Mouse (Mus musculus) layer of hippocampus, postnatal 14 days (tissue): ENCODE results near the gene 4930432K21Rik. TPM values are rescaled to one million over a fixed set of nuclear protein-coding genes. Genes with fewer than 3 reads are reported as not detected.

ENCODE experiments used
- DNase-seq, 2 experiments: peaks; one replicate each; pipeline ENCODE4 v3.0.0; 2021 to 2022; ENCODE audit warnings: low spot score in 2 of 2, mixed read lengths in 1 of 2
- total RNA-seq, 2 experiments: library from RNA; stranded (reverse); gene quantifications; 2 replicates each; pipeline ENCODE4 v1.2.3; 2021

The 4930432K21Rik gene
- total RNA-seq, 2 experiments from 2014 or later: 1.1 TPM

- DNase-seq: no peak
Measured at GRCm38 (mm10) chr8:84144636-84145245, 3.1 kb upstream of the 4930432K21Rik start.

GRCm38 (mm10) chr8:84147324-84147766 is 480 bp upstream of the 4930432K21Rik start:
- DNase-seq: no peak

DNA sequence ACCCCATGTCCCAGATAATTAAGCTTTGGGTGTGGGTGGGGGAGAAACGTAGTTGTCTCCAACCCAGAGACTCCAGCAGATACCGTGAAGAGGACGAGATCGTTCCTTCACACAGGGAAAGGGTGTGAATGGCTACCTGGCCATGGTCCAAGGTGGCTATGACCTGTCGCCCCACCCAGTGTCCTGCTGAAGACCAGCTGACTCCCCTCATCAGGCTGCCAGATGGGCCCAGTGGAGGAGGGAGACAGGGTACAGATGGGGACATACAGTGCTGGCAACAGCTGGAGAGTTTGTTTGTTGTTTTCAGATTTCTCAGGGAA is 666 bp downstream of the 4930432K21Rik start:
- no peak for DNase-seq

DNA sequence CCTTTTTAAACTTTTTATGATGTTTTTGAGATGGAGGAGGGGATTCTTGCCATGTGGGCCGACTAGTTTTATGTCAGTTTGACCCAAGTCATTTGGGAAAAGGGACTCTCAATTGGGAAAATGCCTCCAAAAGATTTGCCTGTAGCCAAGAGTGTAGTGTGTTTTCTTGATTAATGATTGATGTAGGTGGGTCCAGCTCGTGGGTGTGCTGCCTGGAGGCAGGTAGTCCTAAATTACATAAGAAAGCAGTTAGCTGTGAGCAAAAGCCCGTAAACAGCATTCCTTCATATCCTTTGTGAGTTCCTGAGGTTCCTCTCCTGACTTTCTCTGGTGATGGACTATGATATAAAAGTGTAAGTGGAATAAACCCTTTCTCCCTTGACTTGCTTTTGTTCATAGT is 1.4 kb downstream of the 4930432K21Rik start:
- no peak for DNase-seq

GRCm38 (mm10) chr8:84157620-84158019 is 9.8 kb downstream of the 4930432K21Rik start:
- no peak for DNase-seq

DNA sequence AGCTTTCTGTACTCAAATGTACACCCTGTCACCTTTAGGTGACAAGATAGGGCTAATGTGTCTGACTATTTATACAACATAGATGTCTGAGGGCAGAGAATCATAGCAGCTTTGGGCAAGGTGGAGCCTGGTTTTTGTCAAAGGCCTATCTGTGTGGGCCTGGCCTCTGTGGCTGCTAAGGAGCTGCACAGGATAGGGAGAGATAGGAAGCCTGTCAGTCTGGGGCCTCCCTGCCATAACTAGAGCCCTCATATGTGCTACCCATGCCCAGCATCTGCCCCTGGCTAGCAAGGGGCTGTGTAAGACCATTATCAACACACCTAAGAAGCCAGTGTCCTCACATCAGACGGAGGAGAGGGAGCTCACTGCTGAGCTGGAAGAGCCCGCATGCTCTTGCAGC is 19.9 kb downstream of the 4930432K21Rik start:
- DNase-seq: no peak

- DNase-seq: no peak
Measured at GRCm38 (mm10) chr8:84170096-84170495, 22.3 kb downstream of the 4930432K21Rik start.

GRCm38 (mm10) chr8:84173861-84174260 is 26.0 kb downstream of the 4930432K21Rik start:
- no peak for DNase-seq

DNA sequence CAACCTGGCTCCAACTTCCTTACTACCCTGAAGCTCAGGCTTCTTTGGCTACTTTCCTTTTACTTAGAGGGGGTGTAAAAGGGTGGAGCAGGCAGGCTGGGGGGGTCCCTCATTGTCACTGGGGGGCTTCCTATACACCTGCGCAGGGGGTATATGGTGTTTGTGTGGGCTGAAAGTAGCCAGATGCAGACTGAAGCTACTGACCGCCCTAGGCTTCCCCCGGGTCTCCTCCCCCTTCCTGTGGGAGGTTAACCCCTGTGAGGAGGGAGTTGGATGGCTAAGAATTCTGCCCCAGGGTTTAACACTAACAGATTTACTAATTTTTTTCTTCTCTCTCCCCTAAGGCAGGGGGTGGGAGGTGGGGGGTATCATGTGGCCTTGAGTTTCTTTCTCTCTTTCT is 28.7 kb downstream of the 4930432K21Rik start:
- no peak for DNase-seq

GRCm38 (mm10) chr8:84177405-84177804 is 29.6 kb downstream of the 4930432K21Rik start:
- no peak for DNase-seq

DNA sequence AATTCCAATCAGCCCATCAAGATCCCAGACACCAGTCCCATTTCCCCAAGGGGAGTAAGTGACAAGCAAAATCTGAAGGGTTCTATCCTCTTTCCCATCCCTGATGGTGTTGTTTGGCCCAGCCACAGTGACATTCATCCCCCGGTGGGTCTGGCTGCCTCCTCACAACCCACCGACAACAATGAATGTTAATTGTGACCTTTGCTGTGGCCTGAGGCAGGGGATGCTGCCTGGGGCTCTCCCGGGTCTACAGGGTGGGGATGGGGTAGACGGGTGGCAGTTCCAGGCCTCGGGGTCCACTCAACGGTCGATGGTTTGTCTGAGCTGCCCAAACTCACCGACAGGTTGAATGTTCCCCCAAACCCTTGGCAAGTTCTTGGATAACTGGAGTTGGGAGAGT is 30.8 kb downstream of the 4930432K21Rik start:
- no peak for DNase-seq

DNA sequence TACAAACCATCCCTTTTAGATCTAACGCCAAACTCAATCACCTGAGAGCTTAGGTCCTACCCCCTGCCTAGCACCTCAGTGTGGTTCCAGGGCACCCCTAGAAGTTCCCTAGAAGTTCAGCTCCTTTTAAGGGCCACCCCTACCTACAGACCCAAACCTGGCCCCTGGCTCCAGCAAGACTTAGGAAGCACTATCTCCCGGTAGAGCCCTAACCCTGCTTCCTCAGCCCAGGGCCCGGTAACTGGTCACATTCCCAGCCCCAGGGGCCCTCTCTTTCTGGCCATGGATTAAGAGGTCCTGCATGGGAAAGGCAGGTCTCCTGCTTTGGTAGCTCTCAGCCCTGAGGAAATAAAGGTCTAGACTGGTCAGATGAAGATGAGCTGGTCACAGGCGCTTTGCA is 32.1 kb downstream of the 4930432K21Rik start:
- DNase-seq: no peak

DNA sequence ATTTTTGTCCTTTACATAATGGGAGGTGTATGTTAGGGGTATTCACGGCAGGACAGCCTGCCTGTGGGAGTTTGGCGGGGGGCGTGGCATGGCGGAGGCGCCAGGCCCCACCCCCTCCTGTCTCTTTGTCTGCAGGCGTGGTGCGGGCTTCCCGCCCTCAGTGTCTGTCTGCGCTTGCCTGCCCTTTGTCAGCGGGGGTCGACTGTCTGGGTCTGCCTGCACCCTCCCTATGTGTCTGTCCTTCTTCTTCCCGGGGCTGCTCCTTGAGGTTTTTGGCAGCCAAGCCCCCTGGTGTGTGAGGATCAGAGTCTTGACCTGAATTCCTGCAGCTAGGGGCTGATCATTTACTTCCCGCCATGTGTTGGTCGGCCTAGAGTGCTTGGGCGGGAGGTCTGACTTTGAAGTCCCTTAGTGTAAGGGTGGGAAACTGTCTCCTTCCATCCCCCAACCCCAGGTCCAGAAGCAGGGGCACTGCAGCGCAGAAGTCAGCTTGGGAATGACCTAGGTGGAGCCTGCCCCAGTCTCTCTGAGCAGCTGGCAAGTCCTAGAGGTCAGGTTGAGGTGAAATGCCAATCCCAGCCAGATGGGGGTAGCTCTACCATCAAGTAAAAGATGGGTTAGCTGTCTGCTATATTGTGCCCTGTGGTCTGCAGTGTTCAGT is 32.8 kb downstream of the 4930432K21Rik start:
- no peak for DNase-seq

GRCm38 (mm10) chr8:84182833-84183232 is 35.0 kb downstream of the 4930432K21Rik start:
- no peak for DNase-seq

- DNase-seq: no peak
Measured at GRCm38 (mm10) chr8:84183261-84184084, 35.6 kb downstream of the 4930432K21Rik start.

DNA sequence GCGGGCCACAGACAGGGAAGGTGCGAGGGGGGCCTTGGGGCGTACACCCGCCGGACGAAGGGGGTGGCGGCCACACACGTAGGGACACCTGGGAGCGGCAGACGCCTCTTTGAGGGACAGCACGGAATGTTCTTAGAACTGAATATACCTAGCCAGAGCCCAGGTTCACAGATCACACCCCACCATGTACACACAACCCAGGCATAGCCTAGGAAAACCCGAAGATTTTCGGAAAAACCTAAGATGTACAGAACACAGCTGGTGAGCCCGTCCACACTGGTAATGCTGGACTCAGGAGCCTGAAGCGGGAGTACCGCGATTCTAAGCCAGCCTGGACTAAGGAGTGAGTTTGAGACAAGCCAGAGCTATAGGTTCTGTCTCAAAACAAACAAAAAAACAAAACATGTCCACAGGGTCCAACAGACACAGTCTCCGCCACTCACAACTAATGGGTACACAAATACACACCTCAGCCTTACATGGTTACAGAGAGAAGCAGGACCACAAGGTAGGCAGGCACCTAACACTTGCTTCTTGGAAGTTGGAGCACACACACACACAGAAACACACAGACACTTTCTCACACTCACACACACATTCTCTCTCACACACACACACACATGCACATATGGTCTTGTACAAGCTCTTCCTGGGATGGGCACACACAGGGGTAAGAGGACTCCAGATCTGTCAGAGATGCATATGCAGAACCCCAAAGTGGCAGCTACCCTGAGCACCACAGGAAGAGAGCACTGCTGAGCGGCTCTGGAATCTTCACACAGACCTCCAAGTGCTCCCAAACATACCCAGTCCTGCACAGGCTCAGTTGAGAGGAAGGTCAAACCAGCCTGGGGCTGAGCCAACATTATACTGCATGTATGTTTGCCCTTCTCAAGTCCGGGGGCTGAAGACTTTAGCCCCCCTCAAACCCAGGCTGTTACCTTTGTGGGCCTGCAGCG is 36.5 kb downstream of the 4930432K21Rik start:
- DNase-seq: no peak

DNA sequence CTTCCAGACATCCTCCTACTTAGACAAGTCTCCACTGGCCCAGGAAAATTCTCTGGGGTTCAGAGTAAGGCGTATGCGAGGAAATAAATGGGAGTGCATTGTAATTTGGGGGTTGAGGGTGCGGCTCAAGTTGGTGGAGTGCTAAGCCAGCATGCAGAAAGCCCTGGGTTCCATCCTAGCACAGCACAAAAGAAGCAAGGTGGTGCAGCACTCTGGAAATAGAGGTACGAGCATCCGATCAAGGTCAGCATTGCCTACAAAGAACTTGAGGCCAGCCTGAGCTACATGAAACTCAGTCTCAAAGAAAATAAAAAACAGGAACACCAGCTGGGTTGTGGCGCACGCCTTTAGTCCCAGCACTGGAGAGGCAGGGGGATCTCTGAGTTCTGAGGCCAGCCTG is 37.3 kb downstream of the 4930432K21Rik start, which contains the start of gene Nanos3:
Gene Nanos3 (minus strand): TSS at position 101 of the 400 bp plus-strand sequence.
- no peak for DNase-seq

- DNase-seq: peak; percentile 79 to 81
Measured at GRCm38 (mm10) chr8:84186547-84186946, 38.7 kb downstream of the 4930432K21Rik start.

- DNase-seq: no peak
Measured at GRCm38 (mm10) chr8:84187065-84187755, 39.4 kb downstream of the 4930432K21Rik start.

DNA sequence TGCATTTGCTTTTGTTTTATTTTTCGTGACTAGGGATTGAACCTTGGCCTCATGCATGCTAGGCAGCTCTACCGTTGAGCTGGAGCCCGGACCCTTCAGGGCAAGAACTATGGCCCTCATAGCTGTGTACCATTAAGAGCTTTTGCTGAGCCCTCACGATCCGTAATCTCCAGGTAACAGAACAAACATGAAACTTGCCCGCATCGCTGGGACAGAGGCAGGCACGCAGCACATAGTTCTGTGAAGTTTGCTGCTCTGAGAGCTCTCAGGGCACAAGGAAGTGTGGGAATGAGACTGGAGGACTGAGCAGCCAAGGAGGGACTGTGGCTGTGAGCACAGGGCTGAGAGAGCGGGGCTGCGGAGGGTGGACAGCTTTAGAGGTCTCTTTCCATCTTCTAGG is 40.8 kb downstream of the 4930432K21Rik start:
- DNase-seq: no peak
